Mouse (Mus musculus): ENCODE measurements around the gene Rpusd4.

The Rpusd4 gene

DNA sequence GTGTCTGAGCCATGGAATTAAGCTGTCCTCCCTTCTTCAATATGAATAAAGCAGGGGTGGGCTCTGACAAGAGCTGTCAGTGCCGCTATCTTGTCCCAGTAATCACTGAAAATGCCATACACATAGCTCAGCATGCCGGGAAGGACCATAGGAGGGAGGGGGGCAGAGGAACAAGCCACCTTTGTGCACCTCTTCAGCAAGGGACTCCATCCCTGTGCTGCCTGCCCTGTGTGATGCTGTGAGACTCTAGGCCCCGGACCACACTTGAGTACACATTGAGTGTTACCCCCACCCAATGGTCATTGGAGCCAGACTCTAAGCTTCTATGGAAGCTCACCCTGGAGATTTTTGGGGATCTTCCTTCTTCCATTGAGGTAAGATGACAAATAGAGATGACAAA lies 18.7 kb downstream of the Rpusd4 start:
- DNase-seq (ENCODE audit: low read depth), result no peak

DNA sequence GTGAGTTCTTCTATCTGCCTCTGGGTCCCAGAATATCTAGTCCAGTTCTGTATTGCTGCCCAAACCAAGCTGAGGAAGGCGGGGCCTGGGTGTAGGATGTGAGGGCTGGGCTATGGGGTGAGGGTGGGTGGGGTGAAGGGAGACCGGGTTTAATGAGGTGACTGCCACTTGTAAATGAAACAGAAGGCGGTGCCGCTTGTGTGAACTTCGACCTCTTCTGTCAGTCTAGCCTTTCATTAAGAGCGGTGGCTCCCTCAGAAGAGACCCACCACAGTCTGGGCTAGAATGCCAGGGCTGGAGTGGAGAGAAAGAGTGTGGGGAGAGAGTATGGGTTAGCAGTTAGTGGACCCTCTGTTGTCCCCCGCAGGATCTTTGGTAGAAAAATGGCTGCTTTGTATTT lies 22.3 kb downstream of the Rpusd4 start:
- no peak for DNase-seq (ENCODE audit: low read depth)

DNA sequence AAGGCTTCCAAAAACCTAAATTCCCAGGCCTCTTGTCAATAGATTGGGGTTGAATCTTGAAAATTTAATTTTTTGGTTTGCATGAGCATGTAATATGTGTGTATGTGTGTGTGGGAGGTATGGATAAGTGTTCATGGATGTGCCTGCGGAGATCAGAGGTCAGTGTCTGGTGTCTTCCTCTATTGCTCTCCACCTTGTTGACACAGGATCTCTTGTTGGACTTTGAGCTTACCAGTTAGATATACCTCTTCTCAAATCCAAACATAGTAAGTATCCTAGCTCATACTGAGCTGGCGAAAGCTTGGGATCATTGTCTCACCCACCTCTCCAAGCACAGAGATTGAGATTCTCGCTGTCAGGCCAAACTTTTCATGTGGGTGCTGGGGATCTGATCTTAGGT lies 22.8 kb downstream of the Rpusd4 start:
- no peak for DNase-seq (ENCODE audit: low read depth)

DNA sequence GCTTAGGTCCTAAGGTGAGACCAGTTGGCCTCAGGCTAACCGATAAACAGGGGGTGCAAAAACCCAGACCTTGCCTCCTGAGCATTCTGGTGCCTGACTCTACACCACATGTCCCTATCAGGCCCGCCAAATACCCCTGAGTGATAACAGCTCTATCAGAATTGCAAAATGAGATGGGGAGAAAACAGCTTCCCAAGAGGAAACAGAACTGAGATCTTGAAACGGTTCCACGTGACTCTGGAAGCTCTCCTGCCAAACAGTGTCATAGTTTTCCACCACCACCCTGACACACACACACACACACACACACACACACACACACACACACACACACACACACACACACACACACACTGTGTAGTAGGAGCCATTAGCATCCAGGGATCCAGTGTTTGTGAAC lies 23.3 kb downstream of the Rpusd4 start:
- DNase-seq (ENCODE audit: low read depth), result no peak

DNA sequence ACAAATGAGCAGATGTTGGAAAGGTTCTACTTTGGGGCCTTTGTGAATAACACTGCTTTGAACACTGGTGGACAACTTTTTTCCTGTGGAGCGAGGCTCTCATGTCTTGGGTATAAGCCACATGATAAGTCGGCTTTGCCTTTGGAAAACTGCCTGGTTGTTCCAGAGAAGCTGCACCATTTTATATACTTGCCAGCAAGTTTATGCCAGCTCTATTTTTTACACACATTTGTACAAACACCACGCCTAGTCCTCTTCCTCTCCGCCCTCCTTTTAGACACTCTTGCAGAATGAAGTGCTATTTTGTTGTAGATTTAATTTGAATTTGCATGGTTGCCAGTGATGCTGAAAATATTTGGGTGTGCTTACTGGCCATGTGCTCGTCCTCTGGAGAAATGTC lies 25.8 kb downstream of the Rpusd4 start:
- DNase-seq (ENCODE audit: low read depth), result no peak

DNA sequence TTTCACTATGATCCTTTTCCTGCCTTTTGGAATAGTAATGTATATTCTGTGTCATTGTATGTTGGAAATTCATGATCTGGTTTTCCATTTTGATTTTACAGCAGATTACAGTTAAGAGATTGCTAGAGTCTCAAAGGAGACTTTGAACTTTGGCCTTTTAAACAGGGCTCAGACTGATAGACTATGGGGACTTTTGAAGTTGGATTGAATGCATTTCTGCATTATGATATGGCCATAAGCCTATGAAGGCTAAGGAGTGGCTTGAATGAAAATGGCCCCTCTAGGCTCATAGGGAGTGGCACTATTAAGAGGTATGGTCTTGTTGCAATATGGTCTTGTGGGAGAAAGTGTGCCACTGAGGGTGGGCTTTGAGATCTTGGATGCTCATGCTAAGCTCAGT lies 30.1 kb downstream of the Rpusd4 start:
- DNase-seq (ENCODE audit: low read depth), result no peak

DNA sequence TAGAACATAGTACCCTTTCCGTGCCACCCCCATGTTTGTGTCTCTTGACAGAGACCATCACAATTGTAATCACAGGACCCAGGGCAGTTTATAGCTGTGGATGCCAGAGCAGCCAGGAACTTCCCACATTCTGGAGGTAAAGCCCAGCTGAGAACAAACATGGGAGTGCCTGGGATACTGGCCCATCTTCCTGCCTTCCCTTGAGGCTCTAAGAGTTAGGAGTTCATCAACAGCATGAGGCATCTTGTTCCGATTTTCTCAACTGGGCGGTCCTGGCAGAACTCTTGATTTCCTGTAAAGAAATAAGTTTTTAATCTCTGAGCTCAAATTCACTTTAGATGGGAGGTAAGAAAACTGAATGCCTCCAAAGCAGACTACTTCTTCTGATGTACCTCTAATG lies 34.5 kb downstream of the Rpusd4 start:
- no peak for DNase-seq (ENCODE audit: low read depth)

DNA sequence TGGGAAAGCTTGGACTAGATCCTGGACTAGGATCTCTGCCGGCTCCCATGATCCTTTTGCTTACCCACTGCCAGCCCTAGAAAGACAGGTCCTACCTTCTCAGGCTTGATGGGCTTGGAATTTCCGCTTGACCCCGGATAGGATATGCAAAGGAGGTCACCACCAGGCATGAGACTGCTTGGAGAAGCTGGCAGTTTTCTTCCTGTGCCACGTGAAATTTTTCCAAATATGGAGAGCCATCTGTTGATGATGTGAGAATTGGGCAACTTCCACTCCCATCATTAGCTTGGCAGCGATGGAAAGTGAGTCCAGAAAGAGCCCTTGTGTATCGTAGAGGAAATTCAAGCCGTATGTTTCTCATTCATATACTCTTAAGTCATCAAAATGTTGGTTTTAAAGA lies 39.8 kb downstream of the Rpusd4 start:
- DNase-seq (ENCODE audit: low read depth), result no peak

DNA sequence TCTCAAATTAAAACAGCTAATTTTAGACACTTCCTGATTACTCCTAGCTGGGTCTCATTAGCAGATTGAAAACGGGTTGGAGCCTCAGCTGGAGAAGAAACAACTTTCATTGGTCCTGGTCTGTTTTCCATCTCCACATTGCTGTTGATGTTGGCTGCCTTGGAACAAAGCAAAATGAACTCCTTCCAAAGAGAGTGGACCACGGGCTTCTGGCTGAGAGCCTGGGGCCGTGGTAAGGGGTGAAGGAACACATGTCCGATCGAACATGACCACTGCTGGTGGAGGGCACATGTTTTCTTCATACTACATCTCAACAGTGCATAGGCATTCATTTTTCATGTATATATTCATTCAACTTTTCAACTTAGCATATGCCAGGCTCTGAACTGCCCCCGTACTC lies 42.7 kb downstream of the Rpusd4 start:
- no peak for DNase-seq (ENCODE audit: low read depth)

DNA sequence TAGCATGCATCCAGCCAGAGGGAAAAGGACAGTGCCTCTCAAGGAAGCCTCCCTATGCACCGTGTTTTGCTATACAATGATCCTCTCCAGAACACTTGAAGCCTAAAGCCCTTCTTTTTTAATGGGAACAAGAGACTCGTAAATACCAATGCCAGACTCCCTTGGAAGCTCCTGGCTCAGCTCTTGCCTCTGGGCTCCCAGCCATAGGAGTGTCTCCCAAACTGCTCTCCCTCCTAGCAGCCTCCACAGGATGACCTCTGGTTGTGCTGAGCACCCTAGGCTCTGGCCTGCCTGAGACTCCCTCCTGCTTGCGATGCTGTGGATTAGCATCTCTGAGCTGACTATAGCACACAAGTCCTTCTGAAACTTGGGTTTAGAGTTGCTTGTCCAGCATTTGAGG lies 44.9 kb downstream of the Rpusd4 start:
- DNase-seq (ENCODE audit: low read depth), result no peak

DNA sequence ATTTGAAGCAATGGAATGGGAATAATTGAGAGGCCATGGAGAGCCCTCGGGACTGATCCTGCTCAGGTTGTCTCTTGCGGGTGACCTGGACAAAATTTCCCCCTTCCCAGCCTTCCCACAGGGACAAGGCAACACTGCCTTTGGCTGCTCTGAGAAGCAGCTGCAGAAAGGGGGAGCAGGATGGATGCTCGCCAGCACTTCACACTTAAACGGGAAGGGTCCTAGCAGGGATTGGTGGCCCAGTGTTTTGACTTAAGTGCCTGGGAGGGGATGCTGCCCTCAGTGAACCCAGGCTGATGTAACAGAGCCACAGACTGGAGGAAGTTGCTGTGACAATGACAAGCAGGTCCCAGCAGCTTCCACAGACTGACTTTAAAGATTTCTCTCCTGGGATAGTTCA lies 45.9 kb downstream of the Rpusd4 start:
- DNase-seq (ENCODE audit: low read depth), result no peak

DNA sequence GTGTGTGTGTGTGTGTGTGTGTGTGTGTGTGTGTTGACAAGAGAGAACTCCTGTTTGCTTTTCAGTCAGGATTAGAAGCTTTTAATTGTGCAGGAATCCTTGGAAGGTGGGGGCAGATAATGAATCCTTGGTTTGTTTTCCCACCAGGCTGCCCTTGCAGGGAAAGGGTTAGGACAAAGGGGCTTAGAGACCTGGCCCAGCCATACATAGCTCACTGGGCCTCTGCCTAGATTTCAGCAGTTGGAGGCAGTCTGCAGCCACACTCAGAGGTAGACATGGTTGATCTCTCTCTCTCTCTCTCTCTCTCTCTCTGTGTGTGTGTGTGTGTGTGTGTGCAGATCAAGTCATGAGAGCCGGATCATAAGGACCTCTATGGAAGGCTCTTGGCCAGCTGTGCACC lies 46.6 kb downstream of the Rpusd4 start:
- DNase-seq (ENCODE audit: low read depth), result no peak

DNA sequence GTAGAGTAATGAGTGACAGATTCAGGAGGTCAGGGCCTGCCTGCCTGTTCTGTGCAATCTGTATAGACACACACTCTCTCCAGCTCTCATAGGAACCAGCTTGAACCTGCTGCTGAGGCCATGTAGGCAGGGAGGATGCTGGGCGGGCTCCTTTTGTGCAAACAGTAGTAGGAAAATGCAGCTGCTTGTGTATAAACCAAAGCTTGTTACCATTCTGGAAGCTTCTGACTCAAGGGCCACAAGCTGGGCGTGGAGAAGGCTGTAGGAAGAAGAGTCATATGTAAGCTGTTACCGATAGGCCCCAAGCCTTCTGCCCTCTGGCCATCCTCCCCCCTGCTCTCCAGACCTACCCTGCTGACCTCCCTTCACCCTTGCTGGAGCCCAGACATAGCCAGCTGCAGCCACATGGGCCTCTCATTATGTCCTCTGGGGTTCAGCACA lies 49.1 kb downstream of the Rpusd4 start:
- no peak for DNase-seq (ENCODE audit: low read depth)

DNA sequence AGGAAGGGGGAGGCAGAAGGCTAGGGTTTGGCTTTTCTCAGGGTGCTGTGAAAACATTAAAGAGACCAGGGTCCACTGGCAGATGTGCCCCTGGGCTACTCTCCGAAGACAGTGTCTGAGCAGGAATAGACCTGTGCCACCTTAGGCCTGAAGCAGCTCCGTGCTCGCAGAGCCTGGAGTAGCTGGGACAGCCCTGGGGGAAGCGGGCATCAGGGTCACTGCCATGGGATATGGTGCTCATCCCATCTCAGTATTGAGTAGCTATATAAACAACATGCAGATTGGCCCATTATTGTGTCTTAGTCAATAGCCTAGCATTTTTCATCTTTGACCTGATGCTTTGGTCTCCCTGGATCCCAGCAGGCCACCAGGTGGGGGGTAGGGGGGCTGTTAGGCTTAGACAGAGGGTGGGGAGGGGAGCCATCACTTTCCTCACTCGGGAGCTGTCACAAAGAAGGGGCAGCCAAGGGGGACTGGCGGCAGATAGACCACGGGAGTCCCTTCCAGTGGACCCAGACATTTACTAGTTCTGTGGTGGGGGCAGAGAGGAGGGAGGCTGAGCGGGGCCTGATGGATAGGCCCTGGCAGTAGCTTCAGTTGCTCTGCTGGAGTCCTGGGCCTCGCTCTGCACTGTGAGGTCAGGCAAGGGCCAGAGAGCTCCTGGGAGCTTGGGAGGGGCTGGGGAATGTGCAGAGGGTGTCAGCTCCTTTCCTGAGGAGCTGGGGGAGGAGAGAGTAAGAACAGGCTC lies 49.7 kb downstream of the Rpusd4 start:
- no peak for DNase-seq (ENCODE audit: low read depth)

DNA sequence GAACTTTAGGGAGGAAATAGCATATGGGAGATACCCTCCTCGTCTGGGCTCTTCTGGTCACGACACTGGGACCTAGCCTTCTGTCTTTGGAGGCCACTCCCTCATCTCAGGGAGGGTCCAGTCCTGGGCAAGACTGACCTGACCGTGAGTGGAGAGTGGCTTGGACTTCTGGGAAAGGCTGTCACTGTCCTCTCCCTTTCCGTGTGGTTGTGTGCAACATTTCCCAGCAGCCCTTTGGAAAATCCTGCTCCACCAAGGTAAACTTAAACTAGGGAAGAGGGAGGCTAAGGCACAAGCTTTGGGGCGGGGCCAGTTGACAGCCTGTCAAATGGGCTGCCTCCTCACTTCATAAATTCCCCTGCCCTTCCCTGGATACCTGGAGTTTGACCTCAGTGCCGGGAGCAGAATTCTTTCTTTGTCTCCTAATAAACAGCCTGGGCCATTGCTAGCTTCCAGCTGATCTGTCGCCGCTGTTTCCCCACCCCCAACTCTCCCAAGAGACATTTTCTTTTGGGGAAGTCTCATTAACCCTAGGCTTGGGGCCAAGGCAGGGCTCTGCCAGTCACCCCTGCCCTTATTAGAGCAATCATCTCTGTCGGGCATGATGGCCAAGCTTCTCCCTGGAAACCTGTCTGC lies 51.0 kb downstream of the Rpusd4 start:
- DNase-seq (ENCODE audit: low read depth), result no peak

DNA sequence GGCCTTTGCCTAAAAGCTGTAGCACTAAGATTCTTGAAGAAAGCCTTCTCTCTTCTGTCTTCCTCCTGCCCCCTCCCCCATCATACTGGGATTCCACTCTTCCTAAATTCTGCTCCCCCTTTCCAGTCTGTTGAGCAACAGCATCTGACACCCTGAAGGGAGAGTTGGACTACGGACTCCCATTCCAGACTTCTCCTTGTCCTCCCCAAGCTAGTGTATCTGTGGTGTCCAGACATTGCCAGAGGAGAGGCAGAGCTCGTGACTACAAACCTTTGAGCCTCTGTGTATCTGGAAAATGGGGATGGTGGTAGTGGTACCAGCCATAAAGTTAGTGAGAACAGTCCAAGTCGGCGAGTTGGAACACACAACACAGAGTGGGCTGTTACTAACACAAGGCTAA lies 52.6 kb downstream of the Rpusd4 start:
- DNase-seq (ENCODE audit: low read depth), result no peak

DNA sequence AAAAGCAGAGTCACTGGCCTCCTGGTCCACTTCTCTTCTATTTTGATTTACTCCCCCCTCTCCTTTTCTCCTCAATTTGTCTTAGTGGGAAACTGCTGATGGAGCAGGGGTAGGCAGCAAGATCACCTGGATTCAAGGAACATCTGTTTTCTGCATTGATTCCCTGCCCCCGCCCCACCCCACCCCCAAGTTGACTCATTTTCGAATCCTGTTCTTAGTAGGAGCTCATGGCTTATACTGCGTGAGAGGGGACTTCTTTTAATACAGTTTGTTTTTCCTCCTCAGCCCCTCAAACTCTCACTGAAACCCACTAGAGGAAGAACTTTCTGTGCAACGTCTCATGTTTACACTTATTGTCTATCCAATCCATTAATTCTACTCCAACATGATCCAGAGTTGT lies 56.3 kb downstream of the Rpusd4 start:
- DNase-seq (ENCODE audit: low read depth), result no peak

DNA sequence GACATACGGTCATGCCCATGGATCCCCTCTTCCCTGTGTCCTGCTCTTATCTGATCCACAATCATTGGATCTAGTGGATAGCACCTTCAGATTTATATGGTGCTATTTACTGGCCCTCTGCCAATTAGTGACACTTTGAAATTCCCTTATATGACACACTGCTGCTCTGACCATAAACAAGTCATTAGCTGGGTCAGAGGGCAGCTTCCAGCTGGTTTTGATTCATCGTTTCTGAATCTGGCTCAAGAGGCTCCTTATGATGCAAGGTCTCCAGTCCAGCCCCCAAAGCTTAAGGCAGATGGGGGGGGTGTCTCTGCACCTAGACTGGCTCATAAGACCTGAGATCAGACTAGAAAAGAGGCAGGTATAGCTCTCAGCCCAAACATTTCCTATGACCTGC lies 56.9 kb downstream of the Rpusd4 start:
- no peak for DNase-seq (ENCODE audit: low read depth)

DNA sequence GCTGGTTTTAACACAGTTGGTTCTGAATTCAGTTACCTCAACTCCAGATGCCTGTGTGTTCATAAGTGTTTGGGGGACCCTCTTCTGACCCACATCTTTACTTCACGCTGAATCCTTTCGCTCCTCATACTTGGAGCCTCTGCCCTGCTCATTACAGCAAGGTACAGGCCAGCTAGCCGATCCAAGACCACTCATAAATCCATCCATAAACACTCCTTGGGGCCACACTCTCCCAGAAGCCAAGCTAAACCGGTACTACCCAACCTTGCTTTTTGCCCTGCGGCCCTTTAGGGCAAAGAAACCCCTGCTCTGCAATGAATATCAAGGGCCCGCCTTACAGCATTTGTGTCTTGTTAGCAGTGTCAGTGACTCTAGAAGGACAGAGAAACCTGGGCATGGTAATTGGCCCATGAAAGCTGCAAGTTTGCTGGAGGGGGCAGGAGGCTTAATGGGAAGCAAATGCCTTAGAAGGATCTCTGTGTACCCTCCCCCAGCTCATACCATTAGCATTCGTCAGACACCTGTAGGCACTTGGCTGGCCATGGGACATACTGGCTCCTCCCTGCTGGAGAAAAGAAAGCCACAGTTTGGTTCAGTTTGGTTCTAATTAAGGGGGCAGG lies 59.1 kb downstream of the Rpusd4 start:
- DNase-seq (ENCODE audit: low read depth), result no peak
